Mouse (Mus musculus): ENCODE data around the gene Lrrc40.

- TF ChIP-seq CTCF (IDR thresholded peaks at IDR 0.05; ENCODE audit: extremely low read depth, insufficient read depth, insufficient read length, insufficient replicate concordance) (no peak), POLR2A (IDR thresholded peaks at IDR 0.05; ENCODE audit: low read depth, low read length) (no peak)
Measured at GRCm38 (mm10) chr3:158075004-158075403, 38.5 kb downstream of the Lrrc40 start.
